ENCODE assay signal across 25 mouse cellular contexts in the genomic region with DNA sequence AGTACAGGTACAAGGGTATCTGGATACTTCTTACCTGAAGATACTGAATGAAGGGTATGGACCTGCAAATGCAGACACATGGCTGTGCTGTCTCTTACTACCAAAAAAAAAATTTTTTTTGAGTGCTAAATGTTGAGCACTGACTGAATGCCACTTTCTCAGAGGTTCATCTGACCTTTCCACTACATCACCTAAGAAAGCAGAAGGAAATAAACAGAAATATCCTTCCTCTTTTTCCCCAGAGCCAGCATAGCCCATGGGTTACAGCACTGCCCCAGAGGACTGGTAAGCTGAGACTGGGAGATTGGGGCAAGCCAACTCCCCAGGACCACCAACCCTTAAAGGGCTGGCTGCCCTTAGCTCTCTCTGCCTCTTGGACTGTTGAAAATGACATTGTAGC. TPM values are rescaled to one million over a fixed set of nuclear protein-coding genes. Genes with fewer than 3 reads are reported as not detected.
DNase-seq lines count a peak whose midpoint lies in the region; ATAC-seq lines count a peak whose summit lies in the region.
"Had no signal": no experiment of that assay in that cellular context is flagged by ENCODE, and none has a peak within 500 bp of the region (broad histone marks: within the 10 kb centered on the region; RNA-seq: fewer than 3 reads in every experiment).

No protein-coding gene starts in this region.

- no peaks in the 10 kb centered on the region for H3K36me3 ChIP-seq in macrophage (ENCODE audit: inconsistent target)
- no peaks in the 10 kb centered on the region for H3K36me3 ChIP-seq in splenic B cell, adult 2 months (ENCODE audit: control insufficient read depth, insufficient read depth, low read length, poor library complexity, severe bottlenecking)
- H3K36me3 ChIP-seq in midbrain, embryonic 16.5 days (ENCODE audit: control insufficient read depth, insufficient read depth, low read length), result no peaks in the 10 kb centered on the region
- H3K36me3 ChIP-seq: hindbrain, embryonic 13.5 days; midbrain, embryonic 10.5 days had no signal

- no peak overlapping the region for H3K9ac ChIP-seq in midbrain, embryonic 16.5 days (ENCODE audit: low read depth, low read length)
- H3K9ac ChIP-seq: forebrain, embryonic 13.5 days; hindbrain, embryonic 13.5 days had no signal

- no peaks in the 10 kb centered on the region for H3K27me3 ChIP-seq in splenic B cell, adult 2 months (ENCODE audit: control insufficient read depth, insufficient read depth, low read length, poor library complexity, severe bottlenecking)
- no peaks in the 10 kb centered on the region for H3K27me3 ChIP-seq in midbrain, embryonic 16.5 days (ENCODE audit: control insufficient read depth, insufficient read depth, low read depth, low read length)
- H3K27me3 ChIP-seq: forebrain, embryonic 13.5 days; hindbrain, embryonic 13.5 days had no signal

- no peak overlapping the region for H3K4me2 ChIP-seq in midbrain, embryonic 16.5 days (ENCODE audit: low read length)
- H3K4me2 ChIP-seq: forebrain, embryonic 13.5 days; heart, embryonic 11.5 days; hindbrain, embryonic 13.5 days had no signal

- no peaks in the 10 kb centered on the region for H3K9me3 ChIP-seq in midbrain, embryonic 16.5 days (replicated peaks; ENCODE audit: control insufficient read depth, low read length, poor library complexity, severe bottlenecking)
- H3K9me3 ChIP-seq: forebrain, embryonic 13.5 days; hindbrain, embryonic 13.5 days; midbrain, embryonic 10.5 days had no signal

- no peak overlapping the region for H3K4me3 ChIP-seq in macrophage (ENCODE audit: inconsistent target)
- no peak overlapping the region for H3K4me3 ChIP-seq in midbrain, embryonic 16.5 days (ENCODE audit: low read depth, low read length)
- H3K4me3 ChIP-seq: erythroblast, embryonic 14.5 days; forebrain, embryonic 13.5 days; hindbrain, embryonic 13.5 days; layer of hippocampus, adult 2 months; midbrain, embryonic 10.5 days had no signal

- DNase-seq in spleen, postnatal 36 days (ENCODE audit: low spot score in 2 of 2), result peak; percentile 54 to 72
- no peak for DNase-seq in spleen, postnatal 4 days (ENCODE audit: low spot score in 2 of 2)
- DNase-seq in splenic B cell, adult 2 months (ENCODE audit: low read depth, low spot score), result peak; percentile 72
- DNase-seq in heart, adult 9 months (ENCODE audit: low spot score in 2 of 2), result no peak
- DNase-seq in cerebellum, postnatal 4 days (ENCODE audit: low spot score in 2 of 2), result no peak
- DNase-seq: adrenal gland, postnatal 10 days; cerebellum, adult 2 months; cerebellum, postnatal 36 days; gastrocnemius, postnatal 36 days; heart, postnatal 10 days; kidney, adult 8-10 months; kidney, postnatal 14 days; layer of hippocampus, postnatal 36 days; lung, postnatal 14 days; thymus, postnatal 14 days had no signal

- ATAC-seq in granulocyte monocyte progenitor cell, adult 5-6 weeks (replicated peaks; ENCODE audit: poor library complexity, severe bottlenecking), result peak; percentile 80
- ATAC-seq in midbrain, embryonic 16.5 days, result no peak
- ATAC-seq: forebrain, embryonic 13.5 days; Patski had no signal

- H3K79me2 ChIP-seq in macrophage (ENCODE audit: inconsistent target), result no peaks in the 10 kb centered on the region

- H3K4me1 ChIP-seq in midbrain, embryonic 16.5 days (ENCODE audit: control insufficient read depth, insufficient read depth, low read length), result no peaks in the 10 kb centered on the region
- H3K4me1 ChIP-seq: forebrain, embryonic 13.5 days; hindbrain, embryonic 13.5 days; midbrain, embryonic 10.5 days had no signal

- H3K27ac ChIP-seq in macrophage, result peak overlapping the region; percentile 99
- H3K27ac ChIP-seq in midbrain, embryonic 16.5 days (ENCODE audit: low read length), result no peak overlapping the region
- H3K27ac ChIP-seq: forebrain, embryonic 13.5 days; hindbrain, embryonic 13.5 days; layer of hippocampus, adult 2 months; midbrain, embryonic 10.5 days had no signal

RNA-seq across cellular contexts. Expression of a gene that starts 8.5 kb away (rescaled TPM):
- 84.9 and 95.4 TPM in 2 replicates for total RNA-seq in granulocyte monocyte progenitor cell, adult 5-6 weeks (2014; fragmentation: Nextera tagmentation)
- 52.9 and 61.4 TPM in 2 replicates for total RNA-seq in granulocyte monocyte progenitor cell, adult 5-6 weeks (2017)
- total RNA-seq in macrophage (2018; cell fraction: chromatin; rRNA removed), result 100 to 1,000 TPM; 165 to 674 (median 443) TPM
- 100 to 1,000 TPM in 13 of 26 experiments, 10 to 100 TPM in 13; 60.1 to 136 (median 97.9) TPM for total RNA-seq in macrophage (2018; cell fraction: cytosol; rRNA removed)
- total RNA-seq in macrophage (2018; cell fraction: nucleus; rRNA removed), result 100 to 1,000 TPM in 25 of 26 experiments, 10 to 100 TPM in 1; 95.7 to 366 (median 196) TPM
- polyA plus RNA-seq in macrophage (2018), result 58.1 to 98.0 TPM (median 81.9 TPM) in 3 replicates
- 0.06 and 0.45 TPM in 2 replicates for polyA plus RNA-seq in midbrain, embryonic 16.5 days (2015; fragmentation: Nextera tagmentation; extraction: Ambion mirVana)
- polyA plus RNA-seq: Patski had no signal

RNA-seq across cellular contexts. Expression of a gene that starts 20.1 kb away (rescaled TPM):
- total RNA-seq in granulocyte monocyte progenitor cell, adult 5-6 weeks (2014; fragmentation: Nextera tagmentation), result 0.47 TPM in 1 of 2 replicates, not detected in the other
- 1.3 TPM in 1 of 2 replicates, not detected in the other for total RNA-seq in granulocyte monocyte progenitor cell, adult 5-6 weeks (2017)
- 100 to 1,000 TPM in 21 of 26 experiments, 10 to 100 TPM in 5; 39.9 to 474 (median 134) TPM for total RNA-seq in macrophage (2018; cell fraction: chromatin; rRNA removed)
- 10 to 100 TPM; 12.0 to 97.5 (median 24.2) TPM for total RNA-seq in macrophage (2018; cell fraction: cytosol; rRNA removed)
- 100 to 1,000 TPM in 13 of 26 experiments, 10 to 100 TPM in 13; 40.8 to 312 (median 99.3) TPM for total RNA-seq in macrophage (2018; cell fraction: nucleus; rRNA removed)
- 16.5 to 44.1 TPM (median 21.1 TPM) in 3 replicates for polyA plus RNA-seq in macrophage (2018)
- polyA plus RNA-seq in midbrain, embryonic 16.5 days (2015; fragmentation: Nextera tagmentation; extraction: Ambion mirVana), result 1.6 and 2.6 TPM in 2 replicates

Comparison
In these comparisons a context has a peak if more than half of its experiments do, and no peak if none do; other contexts are left out.
1. DNase-seq: peak in spleen, postnatal 36 days (2 of 2) and splenic B cell, adult 2 months (single experiment); none in spleen, postnatal 4 days (0 of 2), heart, adult 9 months (0 of 2) and cerebellum, postnatal 4 days (0 of 2).
2. RNA of a gene that starts 8.5 kb away (polyA plus RNA-seq): 58.1 to 98.0 TPM in macrophage; 0.06 to 0.45 TPM in midbrain, embryonic 16.5 days; every median in the first group is over 10 times any median in the second.